Mouse (Mus musculus) large intestine, adult 2 months (tissue): ENCODE data around the gene Rabep1. TPM values are rescaled to one million over a fixed set of nuclear protein-coding genes. Genes with fewer than 3 reads are reported as not detected.
"Not testable (repeated sequence)": the region's sequence is repeated elsewhere in the genome, so short reads cannot be mapped to it uniquely, and the experiment has no call there.

Source experiments
- DNase-seq: peaks from one replicate; pipeline ENCODE4 v3.0.0-alpha.2; 2012; ENCODE audit warnings: low read depth, low spot score
- WGBS: fragments of 180-500 bp; shearing (Covaris S2); methylation state at CpG from one replicate; pipeline ENCODE4 v1.1.7; 2018; 5-methylcytosine and 5-hydroxymethylcytosine counted together
- polyA plus RNA-seq: library from polyadenylated mRNA; depleted of rRNA; stranded (reverse); fragments of >200 nt; gene quantifications from 2 replicates; pipeline ENCODE4 v1.2.3, GENCODE M21; 2012

Gene Rabep1
- polyA plus RNA-seq, 1 experiment = 1.9 TPM

DNA sequence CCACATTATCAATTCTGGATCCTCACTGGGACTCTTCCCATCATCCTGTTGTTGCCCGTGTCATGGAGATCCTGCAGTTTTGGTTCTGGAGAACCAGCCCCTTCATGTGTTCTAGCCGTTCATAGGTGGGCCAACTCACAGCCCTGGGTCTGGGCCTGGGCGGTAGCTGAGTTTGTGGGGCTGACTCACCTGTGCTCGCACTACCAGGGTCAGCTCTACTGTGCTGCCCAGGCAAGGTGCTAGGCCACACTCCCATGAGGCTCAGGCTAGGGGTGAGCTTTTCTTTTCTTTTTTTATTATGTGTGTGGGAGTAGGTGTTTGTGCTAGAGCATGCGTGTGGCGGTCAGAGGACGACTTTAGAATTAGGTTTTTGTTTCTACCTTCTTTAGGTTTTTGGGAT is 33.1 kb downstream of the Rabep1 start:
- WGBS = 62% methylated on average over 7 of the region's 7 CpGs
- DNase-seq = no peak

DNA sequence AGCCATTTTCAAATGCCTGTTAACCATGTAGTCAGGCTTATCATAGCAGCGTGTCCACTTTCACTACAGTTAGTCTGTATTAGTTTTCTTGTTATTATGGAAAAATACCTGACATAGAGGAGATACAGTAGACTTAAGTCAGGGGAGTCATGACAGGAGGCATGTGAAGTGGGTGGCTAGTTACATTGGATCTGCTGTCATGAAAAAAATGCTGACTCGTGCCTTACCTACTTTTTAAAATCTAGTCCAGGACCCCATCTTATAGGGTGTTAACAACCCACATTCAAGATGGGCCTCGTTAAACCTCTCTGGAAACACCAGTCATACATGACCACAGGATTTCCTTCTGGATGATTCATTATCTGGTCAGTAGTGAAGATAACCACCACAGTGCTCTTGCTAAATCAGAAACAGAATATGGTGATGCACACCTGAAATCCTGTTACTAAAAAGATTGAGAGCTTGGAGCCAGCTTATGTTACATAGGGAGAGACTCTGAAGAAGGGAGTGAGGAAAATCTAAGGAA is 38.4 kb downstream of the Rabep1 start:
- DNase-seq = no peak
- WGBS = 94% methylated on average over 3 of the region's 3 CpGs

DNA sequence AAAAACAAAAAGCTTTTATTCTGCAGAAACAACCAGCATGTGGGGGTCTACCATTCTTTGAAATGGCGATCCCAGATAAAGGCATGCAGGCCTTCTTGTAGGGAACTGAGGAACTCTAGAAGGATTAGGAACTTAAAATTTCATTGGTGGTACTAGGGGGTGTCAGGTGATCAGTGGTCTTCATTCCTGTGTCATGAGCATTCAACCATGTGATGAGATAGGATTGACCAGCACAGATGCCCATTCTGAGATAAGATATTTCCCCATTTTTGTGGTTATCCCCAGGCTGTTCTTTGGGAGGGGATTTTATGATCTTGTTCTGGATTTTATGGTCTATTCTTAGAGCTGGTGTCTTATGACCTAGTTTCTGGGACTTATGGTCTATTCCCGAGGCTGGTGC is 46.1 kb downstream of the Rabep1 start:
- no peak for DNase-seq
- WGBS = 64% methylated on average over 2 of the region's 2 CpGs

DNA sequence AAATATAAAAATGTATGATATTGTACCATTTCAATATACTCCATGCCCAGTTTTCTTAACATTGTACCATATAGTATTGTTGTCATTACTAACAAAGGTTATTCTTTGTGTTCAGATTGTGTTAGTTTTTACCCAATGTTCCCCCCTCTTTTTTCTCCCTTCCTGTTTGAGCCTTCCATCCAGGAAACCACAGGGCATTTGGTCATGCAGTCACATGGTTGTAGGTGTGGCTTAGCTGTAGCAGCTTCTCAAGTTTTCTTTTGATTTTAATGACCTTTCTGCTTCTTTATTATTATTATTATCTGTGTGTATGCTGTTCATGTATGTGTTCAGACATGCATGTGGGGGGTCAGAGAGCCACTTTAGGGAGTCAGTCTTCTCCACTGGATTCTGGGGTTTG is 47.0 kb downstream of the Rabep1 start:
- DNase-seq = no peak

DNA sequence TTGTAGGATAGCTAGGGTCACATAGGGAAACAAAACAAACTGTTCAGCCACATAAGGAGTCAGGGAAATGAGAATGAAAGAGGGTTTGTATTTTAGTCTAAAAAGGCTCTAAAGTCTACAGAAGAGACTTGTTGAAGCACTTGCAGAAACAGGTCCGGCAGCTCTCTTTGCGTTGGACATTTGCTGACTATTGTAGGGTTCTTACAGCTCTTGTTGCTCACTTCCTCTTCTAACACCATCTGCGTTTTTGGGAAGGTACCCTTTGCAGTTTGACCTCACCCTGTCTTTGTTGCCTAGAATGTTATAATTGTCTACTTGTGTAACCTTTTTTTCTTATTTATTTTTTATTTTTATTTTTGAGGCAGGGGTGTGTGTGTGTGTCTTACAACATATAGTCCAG is 53.1 kb downstream of the Rabep1 start:
- WGBS = 68% methylated on average over 3 of the region's 3 CpGs
- no peak for DNase-seq

DNA sequence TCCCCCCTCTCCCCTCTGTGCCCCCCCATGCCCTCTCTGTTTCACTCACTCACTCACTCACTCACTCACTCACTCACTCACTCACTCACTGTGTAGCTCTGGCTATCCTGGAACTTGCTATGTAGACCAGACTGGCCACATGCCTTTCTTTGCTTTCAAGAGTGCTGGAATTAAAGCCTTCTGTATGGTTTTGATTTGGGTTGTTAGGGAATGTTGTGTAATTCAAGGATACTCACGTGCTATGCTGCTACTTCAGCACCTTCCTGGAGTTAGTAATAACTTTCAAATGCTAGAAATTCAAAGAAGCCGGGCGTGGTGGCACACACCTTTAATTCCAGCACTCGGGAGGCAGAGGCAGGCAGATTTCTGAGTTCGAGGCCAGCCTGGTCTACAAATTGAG is 53.6 kb downstream of the Rabep1 start:
- DNase-seq = not testable (repeated sequence)
- WGBS = 91% methylated on average over 5 of the region's 5 CpGs

DNA sequence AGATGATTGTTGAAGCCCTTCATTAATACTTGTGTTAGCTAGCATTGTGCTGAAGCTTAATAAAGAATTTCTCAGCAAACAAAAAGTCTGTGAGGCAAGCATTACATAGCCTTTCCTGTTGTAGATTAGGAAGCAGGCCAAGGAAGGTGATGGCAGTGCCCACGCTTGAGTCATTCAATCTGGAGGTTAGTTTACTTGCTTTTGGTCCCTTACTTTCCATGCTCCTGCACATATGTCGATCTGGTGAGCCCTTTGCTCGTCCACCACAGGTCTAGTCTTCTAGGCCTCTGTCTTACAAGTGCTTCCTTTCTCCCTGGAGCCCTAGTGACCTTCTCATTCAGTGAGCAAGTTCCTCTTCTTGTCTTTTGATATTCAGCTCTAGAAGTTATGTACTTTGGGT is 62.1 kb downstream of the Rabep1 start:
- WGBS = 94% methylated on average over 3 of the region's 3 CpGs
- DNase-seq = no peak

DNA sequence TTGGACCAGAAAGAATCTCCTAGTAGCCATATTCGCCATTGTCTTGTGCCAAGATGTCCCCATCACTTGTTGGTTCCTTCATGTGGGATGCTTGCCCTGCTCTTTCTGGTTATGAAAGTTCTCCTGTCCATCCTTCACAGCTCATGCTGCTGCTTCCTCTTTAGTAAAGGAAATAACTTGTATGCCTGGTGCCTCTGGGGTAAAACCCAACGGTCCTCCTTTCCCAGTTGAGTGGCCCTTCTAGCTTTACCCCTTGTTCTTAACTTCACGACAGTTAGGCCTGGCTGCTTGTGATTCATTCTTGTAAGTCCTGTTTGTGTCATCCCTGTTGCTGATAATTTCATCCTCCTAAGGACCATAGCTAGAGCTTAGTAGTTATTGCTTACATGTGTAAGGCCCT is 66.7 kb downstream of the Rabep1 start:
- 89% methylated on average over 3 of the region's 3 CpGs for WGBS
- no peak for DNase-seq

DNA sequence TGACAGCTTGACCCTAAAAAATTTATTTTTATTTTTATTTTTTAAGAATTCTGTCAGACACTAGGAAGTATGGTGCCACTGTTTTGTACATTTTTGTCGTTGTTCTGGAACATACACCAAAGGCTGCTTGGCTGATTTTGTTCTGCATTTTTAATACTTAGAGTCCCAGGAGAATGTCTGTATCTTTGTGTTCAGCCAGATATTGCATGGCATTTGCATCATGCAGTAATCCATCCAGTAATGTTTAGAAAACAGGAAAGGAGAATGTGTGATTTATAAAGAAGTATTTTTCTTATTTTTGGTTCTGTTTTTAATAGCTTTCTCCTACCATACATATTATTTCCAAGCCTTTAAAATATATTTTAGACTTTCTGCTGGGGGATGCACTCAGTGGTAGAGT is 67.3 kb downstream of the Rabep1 start:
- WGBS = 83% methylated on average over 1 of the region's 1 CpGs
- no peak for DNase-seq

DNA sequence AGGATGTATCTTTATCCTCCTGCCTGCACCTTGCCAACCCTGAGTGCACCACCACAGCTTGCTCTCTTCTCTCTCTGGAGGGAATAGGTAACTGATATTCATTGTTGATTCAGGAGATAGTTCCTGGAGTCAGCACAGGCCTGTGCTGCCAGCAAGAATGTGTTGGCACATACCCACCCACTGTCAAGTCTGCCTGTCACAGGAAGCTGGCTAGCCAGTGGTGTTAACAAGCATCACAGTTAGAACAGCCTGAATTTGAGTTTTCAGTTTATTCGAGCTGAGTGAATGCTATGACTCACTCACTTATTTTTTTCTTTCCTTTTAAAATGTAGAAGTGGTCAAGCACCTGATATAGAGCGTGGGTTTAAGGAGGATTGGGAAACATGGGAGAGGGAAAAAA is 73.3 kb downstream of the Rabep1 start:
- 75% methylated on average over 2 of the region's 2 CpGs for WGBS
- DNase-seq = no peak

DNA sequence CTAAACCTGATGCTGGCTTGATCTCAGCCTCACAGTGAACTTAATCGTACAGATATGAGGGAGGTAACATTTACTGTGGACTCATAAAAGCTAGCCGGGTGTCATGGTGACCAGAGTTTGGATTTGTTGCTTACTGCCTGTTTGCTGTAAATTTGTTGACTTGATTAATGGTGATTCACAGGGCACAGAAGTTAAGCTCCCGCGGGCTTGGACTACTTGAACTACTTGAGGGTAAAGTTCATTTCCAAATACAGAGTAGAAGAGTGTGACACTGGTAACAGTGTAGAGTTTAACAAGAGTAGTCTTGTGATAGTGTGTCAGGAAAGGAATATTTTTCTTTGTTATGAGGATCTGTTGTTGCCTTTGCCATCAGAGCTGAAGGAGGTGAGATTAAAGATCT is 74.9 kb downstream of the Rabep1 start:
- 65% methylated on average over 4 of the region's 4 CpGs for WGBS

DNA sequence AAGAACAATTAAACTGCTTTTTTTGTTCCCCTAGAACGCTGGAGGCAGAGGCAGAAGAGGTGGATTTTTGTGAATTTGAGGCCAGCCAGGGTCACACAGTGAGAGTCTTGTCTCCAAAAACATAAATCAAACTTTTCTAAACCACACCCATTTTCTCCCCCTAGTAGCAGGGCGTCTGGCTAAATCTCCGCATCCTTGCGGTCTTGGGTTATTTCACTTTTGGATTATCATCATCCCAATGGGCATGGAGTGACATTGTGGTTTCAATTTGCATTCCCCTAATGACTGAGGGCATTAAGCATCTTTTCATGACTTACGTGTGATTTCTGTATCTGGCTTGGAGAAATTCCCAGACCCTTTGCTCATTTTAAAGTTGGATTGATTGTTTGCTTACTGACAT is 86.9 kb downstream of the Rabep1 start:
- WGBS = 81% methylated on average over 5 of the region's 5 CpGs
- DNase-seq = no peak

More for the DNA sequence above, 74.9 kb downstream of the Rabep1 start:
- no peak for DNase-seq

DNA sequence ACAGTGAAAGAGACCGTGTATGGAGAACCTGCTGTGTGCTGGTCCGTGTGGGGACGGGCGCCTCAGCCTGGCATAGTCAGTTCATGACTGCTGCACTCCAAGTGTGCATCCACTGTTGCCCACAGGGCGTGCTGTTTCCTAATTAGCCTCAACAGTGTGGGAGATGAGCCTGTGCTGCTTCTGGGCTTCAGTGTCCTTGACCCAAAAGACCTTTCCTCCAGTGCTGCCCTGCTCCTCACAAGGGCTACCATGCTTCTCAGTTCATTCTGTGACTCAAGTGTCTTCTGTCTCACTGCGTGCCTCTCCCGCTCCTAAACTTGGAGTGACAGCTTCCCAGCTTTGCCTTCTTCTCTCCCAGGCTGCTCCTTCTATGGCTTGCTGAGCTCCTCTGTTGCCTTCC is 90.7 kb downstream of the Rabep1 start:
- no peak for DNase-seq
- WGBS = 94% methylated on average over 7 of the region's 7 CpGs

DNA sequence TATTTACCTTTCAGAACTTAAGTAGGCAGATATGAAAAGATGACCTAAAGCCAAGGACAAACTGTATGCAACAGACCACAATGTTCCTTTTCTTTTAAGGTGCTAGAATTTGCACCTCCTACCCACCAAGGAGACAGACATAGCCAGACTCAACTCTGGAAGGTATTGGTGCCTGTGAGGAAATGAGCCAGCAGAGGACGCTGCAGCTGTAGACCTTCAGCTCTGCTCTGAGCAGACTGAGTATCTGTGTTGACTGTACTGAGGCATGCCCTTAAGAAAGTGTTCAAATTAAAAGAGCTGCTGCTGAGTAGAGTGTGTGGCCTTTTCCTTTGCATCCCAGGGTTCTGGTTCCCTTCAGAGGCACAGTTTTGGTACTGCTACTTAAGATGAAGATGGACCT is 98.0 kb downstream of the Rabep1 start:
- no peak for DNase-seq
- 88% methylated on average over 1 of the region's 1 CpGs for WGBS

DNA sequence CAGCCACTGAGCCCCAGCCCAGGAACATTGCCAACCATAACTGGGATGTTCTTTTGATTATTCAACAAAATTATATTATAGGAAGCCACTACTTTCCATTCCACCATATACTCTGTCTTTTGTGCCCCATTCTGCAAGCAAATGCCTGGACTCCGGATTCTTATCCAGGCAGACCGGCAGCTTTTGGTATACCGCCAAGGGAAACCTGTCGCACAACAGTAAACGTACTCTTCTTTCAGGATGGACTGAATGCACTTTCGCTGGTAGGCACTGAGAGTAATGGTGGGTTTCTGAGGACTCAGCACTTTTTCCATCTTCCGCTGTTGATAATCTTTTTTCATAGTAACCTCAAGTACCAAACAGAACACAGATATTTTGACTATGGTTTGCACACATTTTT is 99.1 kb downstream of the Rabep1 start:
- no peak for DNase-seq
- WGBS = 87% methylated on average over 7 of the region's 7 CpGs

DNA sequence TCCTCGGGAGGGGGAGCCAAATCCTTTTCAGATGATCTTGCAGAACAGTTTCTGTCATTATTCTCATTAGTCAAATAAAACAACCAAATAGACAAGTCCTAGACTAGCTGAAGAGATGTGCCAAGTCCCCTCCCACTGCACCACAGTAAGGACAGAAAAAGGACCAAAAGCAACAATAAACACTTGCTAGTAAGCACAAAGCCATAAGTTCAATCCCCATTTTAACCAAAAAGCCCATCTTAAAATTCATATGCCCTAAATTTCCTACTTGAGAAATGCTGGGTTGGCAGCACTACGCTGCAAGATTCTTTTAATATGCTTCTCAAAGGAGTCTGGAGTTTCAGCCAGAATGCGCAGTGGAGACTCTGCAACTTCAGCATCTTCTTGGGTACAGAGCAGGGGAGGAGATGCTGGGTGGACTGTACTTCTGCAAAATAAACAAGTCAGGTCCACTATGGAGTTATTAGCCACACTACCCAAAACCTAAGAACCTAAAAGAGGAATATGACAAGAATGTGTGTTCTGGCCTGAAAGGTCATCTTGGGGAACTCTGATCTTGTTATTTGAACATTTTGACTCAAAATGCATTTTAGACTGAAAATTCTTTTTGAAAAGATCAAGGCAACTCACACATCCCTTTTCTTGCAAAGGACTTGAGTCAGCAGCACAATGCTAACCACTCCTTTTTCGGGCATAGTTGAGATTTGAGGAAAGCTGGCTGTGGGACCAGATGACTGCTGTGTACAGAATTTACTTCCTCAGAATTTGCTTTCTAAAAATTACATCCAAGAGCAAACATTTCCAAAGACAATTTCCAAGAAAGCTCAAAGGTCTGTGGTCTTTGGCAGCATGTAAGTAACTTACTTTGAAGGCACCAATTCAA is 100.6 kb downstream of the Rabep1 start:
- no peak for DNase-seq
- 77% methylated on average over 4 of the region's 4 CpGs for WGBS

DNA sequence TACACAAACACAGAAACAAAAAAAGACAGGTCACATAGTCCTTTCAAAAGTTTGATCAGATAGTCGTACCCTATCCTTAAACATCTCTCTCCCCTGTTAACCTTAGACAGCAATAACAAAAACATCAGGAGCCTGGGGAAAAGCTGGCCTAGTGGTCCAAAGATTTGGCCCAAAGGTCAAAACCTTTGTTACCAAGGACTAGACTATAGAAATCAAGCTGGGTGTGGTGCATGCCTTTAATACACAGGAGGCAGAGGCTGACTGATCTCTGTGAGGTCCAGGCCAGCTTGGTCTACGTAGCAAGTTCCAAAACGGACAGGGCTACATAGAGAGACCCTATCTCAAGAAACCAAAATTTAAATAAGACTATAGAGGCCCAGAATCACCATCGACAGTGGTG is 110.1 kb downstream of the Rabep1 start:
- 96% methylated on average over 4 of the region's 4 CpGs for WGBS
- DNase-seq = no peak

DNA sequence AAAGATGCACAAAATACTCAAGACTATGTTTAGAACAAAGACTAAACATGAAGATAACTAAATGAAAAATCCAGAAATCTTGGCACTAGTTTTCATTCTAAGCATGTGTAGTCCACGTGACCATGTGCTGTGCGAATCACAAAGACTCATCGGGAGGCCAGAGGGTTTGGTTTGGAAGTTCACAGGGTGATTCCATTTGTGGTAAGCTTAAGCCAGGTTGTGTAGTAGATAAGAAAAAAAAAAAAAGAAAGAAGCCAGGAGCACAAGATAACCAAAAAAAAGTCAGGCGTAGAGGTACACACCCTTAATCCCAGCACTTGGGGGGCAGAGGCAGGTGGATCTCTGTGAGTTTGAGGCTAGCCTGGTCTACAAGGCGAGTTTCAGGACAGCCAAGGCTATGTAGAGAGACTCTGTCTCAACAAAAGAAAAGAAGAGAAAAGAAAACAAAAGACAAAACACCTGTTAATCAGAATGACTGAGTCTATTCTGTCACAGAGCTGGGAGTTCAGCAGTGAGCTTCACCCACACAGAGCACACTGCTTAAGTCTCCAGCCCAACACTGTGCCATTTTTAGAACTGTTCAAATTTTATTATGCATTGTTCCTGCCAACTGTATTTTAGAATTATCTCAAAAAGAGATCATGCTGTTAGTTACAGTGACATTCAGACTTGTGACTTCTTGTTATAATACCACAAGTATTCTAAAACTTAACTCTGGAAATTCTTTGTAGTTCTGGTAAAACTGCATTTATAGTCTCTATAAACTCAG is 116.4 kb downstream of the Rabep1 start:
- 93% methylated on average over 5 of the region's 5 CpGs for WGBS
- no peak for DNase-seq

DNA sequence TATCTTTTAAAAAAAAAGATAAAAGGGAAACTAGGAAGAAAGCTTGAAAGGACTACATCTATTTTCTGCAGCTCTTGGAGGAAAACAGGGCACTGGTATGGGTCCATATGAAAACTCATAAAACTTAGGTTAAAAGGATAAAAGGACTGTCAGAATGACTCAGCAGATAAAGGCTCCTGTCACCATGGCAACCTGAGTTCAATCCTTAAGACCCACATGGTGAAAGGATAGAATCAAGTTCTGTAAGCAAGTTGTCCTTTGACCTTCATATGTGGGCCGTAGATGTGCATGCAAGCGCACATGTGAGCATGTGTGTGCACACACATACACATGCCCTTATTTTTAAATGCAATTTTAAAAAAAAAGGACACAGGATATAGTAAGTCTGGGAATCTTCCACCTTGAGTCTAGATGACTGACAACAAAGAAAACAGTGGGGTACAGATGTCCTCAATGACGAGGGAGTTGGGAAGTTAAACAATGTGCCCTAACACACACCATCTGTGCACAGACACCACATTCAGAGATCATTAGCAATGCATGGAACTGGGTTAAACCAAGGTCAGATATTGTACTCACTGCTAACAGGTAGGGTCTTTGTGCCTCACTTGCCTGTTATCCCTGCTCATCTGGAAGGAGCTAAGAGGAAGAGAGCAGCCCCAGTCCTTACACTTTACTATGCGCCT is 119.8 kb downstream of the Rabep1 start:
- no peak for DNase-seq
- WGBS = 81% methylated on average over 4 of the region's 4 CpGs

DNA sequence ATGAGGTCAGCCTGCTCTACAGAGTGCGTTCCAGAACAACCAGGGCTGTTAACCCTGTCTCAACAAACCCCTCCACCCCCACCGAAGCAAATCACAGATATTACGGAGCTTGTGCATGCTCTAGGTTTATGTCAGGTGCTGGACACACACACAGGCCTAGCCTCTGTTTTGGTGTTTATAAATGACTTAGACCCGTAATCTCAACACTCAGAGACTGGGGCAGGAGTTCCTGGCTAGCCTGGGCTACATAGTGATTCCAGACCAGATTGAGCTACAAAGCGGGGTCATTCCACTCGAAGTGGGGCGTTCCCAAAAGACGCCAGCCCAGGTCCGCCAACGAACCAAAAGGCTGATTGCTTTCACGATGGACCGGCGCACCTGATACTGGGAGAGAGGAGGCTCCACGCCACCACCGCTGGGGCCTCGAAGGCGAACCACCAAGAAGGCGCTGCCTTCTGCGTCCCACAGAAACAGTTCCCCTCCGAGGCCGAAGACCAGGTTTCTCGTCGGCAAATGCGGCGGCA is 124.8 kb downstream of the Rabep1 start:
- under 1% methylated on average over 25 of the region's 25 CpGs for WGBS
- DNase-seq = peak; percentile 7
